Mouse (Mus musculus): ENCODE measurements at regions not wholly inside any gene's neighbourhood (a gene's known extent, or its start where the extent isn't known, plus 50 kb on each side); places are given as distances from the start of the nearest gene placed in this dataset.

GRCm38 (mm10) chr14:56313969-56314368 lies 50.9 kb upstream of the Atp12a start:
- no peak for ATAC-seq (ENCODE audit: low TSS enrichment)

- peak; percentile 70 for ATAC-seq (ENCODE audit: low TSS enrichment)
Measured at GRCm38 (mm10) chr14:56314459-56314858, 50.4 kb upstream of the Atp12a start.
